Mouse (Mus musculus) 3134 (cell line): Measurements from ENCODE around the gene Cd72.

Experiments
- DNase-seq: peaks from one replicate; pipeline ENCODE4 v3.0.0-alpha.2; 2011; ENCODE audit warnings: low spot score; ENCODE audit not compliant: insufficient read length; ENCODE audit errors: extremely low read depth

Cd72 gene

DNA sequence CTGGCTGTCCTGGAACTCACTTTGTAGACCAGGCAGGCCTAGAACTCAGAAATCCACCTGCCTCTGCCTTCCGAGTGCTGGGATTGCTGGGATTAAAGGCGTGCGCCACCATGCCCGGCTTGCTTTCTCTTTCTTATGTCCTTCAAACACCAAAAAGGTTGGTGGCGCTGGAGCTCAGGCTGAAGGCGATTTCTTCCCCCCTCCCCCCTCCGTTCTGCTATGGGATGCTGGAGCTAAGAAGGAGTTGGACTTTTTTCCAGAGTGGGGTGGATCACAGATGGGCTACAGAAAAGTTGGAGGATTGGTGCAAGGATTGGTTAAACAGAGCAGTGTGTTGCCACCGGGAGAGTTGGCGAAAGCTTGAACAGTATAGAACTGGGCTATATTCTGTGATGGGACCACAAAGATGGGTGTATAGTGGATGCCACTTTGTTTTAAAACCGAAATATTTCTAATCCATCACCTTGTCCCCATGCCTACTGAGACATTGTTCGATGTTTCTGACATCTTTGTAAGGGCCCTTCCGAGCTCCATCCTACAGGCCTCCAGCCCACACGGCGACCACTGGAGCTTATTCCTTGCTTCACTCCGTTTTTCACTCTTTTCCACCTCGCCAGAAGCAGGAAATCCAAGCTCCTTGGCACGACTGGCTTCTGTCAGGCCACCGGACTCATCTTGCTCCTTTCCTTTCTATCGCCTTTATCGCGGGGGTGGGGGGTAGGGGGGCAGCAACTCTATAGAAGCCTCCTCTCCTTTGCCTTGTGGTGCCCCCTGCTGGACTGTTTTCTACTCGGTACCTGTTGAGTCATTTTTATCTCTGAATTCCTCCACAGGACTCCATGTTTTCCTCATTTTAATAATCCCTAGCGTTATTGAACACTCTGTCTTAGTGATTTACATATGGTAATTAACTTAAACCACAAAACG is 24.7 kb upstream of the Cd72 start:
- DNase-seq = no peak

GRCm38 (mm10) chr4:43478534-43478858 is 24.1 kb upstream of the Cd72 start:
- DNase-seq = no peak

DNA sequence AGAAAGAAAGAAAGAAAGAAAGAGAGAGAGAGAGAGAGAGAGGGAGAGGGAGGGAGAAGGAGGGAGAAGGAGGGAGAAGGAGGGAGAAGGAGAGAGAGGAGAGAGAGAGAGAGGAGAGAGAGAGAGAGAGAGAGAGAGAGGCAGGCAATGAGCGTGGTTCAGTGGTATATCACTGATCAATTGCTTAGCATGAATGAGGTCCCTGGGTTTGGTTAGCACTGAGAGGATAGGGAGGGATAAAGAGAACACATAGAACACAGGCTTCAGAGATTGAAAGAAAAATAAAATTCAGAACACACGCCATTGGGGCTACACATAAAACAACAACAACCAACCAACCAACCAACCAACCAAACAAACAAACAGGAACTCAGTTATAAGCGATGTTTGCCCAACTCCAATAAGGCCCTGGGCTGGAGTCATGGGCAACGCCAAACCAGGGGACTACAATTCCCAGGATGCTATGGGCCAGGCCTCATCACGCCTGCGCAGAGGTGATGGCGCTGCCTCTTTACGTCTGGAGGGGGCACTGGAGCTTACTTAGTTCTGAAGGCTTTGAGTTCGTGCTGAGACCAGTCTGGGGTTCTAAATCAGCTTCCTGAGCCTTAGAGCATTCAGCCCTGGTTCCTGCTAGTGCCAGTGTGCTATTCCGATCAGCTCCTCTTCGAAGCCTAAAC is 23.6 kb upstream of the Cd72 start:
- no peak for DNase-seq

- DNase-seq = no peak
Observed at GRCm38 (mm10) chr4:43476604-43477003, 22.2 kb upstream of the Cd72 start.

DNA sequence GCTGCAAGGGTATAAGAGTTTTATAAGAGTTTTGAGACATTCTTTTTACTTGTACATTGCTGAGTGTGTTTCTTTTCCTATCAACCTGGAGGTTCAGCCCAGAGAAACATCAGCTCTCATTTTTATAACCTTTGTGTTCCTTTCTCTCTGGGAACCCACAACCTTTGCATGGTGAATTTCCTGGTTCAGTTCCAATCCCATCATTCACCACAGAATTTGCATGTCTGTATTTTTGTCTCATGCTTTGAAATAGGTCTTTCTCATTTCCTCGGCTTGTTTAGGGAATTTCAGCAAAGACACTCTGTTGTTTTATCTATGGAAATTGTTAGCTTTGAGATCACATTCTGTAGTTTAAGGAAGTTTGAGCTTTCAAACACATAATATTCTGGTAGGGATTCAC is 19.2 kb upstream of the Cd72 start:
- no peak for DNase-seq

GRCm38 (mm10) chr4:43470301-43470700 is 15.9 kb upstream of the Cd72 start:
- DNase-seq = no peak

- no peak for DNase-seq
Observed at GRCm38 (mm10) chr4:43466872-43467271, 12.4 kb upstream of the Cd72 start.

GRCm38 (mm10) chr4:43465935-43466334 is 11.5 kb upstream of the Cd72 start:
- no peak for DNase-seq

- DNase-seq = no peak
Observed at GRCm38 (mm10) chr4:43463102-43463501, 8.7 kb upstream of the Cd72 start.

DNA sequence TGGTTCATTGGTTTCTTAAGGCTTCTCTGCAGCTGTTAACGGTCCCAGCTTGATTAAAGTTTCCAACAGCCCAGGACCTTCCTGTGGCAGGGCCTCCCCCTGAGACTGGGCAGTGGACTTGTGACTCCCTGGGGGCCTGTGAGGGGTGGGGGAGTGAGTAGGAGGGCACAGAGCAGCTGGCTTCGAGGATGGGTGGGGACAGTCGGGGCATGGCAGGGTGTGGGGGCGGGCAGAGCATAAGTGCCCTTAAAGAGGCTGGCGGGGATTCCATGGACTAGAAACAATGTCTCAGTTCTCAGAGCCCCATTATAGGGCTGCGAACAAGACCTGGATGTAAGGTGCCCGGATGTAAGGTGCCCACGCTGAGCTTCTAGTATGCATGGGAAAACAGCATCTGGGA is 2.7 kb upstream of the Cd72 start:
- DNase-seq = no peak

GRCm38 (mm10) chr4:43456470-43456869 is 2.0 kb upstream of the Cd72 start:
- DNase-seq = no peak

DNA sequence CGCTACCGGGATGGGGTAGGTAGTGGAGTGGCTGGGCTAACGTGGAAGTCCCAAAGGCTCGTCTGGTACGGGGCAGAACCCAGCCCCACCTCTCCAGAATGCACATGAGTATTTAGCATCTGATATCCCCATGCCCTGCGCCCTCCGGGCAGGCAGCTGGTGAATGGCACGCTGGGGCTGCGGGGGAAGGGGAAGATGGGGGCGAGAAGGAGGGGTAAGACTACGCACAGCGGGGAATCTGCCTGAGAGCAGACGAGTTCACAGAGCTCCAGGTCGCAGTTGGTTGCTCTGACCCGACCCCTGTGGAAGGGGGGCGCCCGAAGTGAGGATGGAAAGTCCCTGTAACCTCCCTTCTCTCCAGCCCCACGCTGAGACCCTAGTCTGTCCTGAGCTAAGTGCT is 1.0 kb downstream of the Cd72 start:
- no peak for DNase-seq

GRCm38 (mm10) chr4:43452315-43452714 is 2.1 kb downstream of the Cd72 start:
- DNase-seq = no peak

GRCm38 (mm10) chr4:43448554-43448953 is 5.9 kb downstream of the Cd72 start:
- no peak for DNase-seq

DNA sequence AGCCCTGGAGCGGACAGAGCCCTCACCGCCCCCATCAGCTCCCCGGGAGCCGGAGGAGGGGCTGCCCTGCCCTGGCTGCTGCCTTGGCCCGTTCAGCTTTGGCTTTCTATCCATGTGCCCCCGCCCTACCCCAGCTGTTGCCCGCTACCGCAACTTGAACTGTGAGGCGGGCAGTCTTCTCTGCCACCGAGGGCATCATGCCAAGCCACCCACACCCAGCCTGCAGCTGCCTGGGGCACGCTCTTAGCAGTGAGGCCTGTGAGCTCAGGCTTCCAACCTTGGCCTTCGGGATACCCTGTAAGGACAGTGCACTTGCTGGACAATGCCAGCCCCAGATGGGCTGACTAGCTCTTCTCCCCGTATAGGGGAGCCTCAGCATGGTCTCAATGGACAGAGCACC is 7.2 kb downstream of the Cd72 start:
- DNase-seq = no peak

DNA sequence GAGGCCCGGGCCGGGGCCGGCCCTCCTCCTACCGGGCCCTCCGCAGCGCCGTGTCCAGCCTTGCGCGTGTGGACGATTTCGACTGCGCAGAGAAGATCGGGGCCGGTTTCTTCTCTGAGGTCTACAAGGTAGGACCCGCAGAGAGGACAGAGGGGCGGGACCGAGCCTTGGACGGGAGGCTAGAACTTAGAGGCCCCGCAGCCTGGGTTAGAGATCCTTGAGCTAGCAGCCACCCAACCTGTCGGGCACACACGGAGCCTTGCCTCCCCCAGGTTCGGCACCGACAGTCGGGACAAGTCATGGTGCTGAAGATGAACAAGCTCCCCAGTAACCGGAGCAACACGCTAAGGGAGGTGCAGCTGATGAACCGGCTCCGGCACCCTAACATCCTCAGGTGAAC is 10.9 kb downstream of the Cd72 start:
- DNase-seq = peak; percentile 66

GRCm38 (mm10) chr4:43442456-43443361 is 11.7 kb downstream of the Cd72 start:
- DNase-seq = peak; percentile 93

DNA sequence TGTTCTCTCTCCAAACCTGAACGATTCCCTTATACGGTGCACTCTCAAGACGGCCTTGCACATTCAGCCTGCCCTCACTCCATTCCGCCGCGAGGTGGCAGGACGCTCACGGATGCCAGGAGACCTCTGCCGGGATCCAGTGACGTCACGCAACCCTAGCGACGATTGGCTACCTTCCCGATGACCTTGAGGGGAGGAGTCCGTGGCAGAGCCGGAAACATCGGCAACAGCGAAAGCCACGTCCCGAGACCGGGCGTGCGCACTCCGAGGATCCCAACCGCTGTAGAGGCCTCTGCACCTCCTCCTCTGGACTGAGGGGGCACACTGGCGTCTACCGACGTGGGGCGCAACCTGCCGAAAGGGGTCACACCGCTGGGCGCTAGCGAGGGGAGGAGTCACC is 12.4 kb downstream of the Cd72 start:
- peak; percentile 98 for DNase-seq

DNA sequence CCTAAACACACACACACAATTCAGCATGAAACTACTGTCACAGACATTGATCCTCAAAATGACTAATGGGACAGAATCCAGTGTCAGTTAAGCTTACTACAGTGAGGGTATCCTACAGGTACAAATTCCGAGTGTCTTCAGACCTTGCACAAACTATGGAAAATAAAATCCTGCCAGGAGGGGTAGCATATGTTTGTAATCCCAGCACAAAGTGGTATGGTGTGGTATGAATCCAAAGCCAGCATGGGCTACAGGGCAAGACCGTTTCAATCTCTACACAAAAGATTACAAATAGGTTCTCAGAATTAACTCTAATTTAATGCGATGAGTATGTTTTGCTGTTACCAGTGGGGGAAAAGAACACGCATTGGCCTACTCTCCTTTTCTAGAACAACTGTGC is 12.8 kb downstream of the Cd72 start, which contains the start of gene Tesk1:
Gene Tesk1, plus strand, starts transcription at position 301 of the 400 bp plus-strand sequence.
- DNase-seq = no peak

DNA sequence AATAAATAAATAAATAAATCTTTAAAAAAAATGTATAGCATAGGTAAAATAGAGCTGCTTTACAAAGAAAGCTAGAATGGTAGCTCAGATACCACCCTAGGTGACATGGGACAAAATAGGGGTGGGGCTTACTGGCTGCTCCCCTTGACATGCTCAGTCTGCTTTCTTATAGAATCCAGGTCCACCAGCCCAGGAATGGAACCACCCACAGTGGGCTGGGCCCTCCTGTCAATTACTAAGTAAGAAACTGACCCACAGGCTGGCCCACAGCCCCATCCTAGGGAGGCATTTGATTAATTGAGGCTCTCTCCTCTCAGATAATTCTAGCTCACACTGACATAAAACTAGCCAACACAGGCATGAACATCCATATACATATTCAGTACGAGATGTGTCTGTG is 21.6 kb downstream of the Cd72 start:
- DNase-seq = no peak

DNA sequence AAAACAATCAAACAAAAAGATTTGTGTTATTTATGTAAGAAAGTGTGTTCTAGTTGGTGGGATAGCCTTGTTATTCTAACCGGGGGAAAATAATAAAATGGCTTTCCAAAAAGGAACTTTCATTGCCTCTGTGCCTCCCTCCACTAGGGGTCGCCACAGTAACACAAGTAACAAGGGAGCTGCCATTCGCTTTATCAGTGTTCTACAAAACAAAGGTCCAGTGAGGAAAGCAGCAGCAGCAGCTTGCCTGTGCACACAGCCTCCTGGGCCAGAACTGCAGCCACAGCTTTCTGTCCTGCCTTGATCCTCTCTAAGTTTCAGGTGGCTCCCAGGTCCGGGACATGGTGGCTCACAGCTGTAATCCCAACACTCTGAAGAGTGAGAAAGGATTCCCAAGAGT is 22.7 kb downstream of the Cd72 start:
- DNase-seq = peak; percentile 62
